ENCODE assay signal across 9 mouse cellular contexts in genomic region chr19:5811771-5812504, GRCm38 (mm10). TPM values are rescaled to one million over a fixed set of nuclear protein-coding genes. Genes with fewer than 3 reads are reported as not detected.
DNase-seq lines count a peak whose midpoint lies in the region; ATAC-seq lines count a peak whose summit lies in the region.
"Had no signal": no experiment of that assay in that cellular context is flagged by ENCODE, and none has a peak within 500 bp of the region (broad histone marks: within the 10 kb centered on the region; RNA-seq: fewer than 3 reads in every experiment).

No protein-coding gene starts in this region.

- H3K9me3 ChIP-seq in embryonic facial prominence, embryonic 14.5 days (ENCODE audit: control insufficient read depth, low read length): no peaks in the 10 kb centered on the region
- no peaks in the 10 kb centered on the region for H3K9me3 ChIP-seq in heart, embryonic 10.5 days
- H3K9me3 ChIP-seq in kidney, embryonic 14.5 days (ENCODE audit: control insufficient read depth, low read length): no peaks in the 10 kb centered on the region
- no peaks in the 10 kb centered on the region for H3K9me3 ChIP-seq in limb, embryonic 12.5 days
- H3K9me3 ChIP-seq in neural tube, embryonic 13.5 days: no peaks in the 10 kb centered on the region

- peak overlapping the region; percentile 88 for H3K27ac ChIP-seq in embryonic facial prominence, embryonic 14.5 days (replicated peaks; ENCODE audit: low read depth, low read length)
- peak overlapping the region; percentile 92 for H3K27ac ChIP-seq in heart, embryonic 10.5 days
- peak overlapping the region; percentile 83 for H3K27ac ChIP-seq in kidney, embryonic 14.5 days (ENCODE audit: low read depth, low read length)
- H3K27ac ChIP-seq in limb, embryonic 12.5 days: peak overlapping the region; percentile 85
- H3K27ac ChIP-seq in neural tube, embryonic 13.5 days (replicated peaks): peak overlapping the region; percentile 94
- H3K27ac ChIP-seq: liver, embryonic 14.5 days had no signal

- H3K9ac ChIP-seq in embryonic facial prominence, embryonic 14.5 days (ENCODE audit: low read depth, low read length): peak overlapping the region; percentile 40; the same call in 1 of the 2 replicates
- no peak overlapping the region for H3K9ac ChIP-seq in kidney, embryonic 14.5 days (ENCODE audit: low read depth, low read length)
- H3K9ac ChIP-seq in limb, embryonic 12.5 days (replicated peaks): no peak overlapping the region
- peak overlapping the region; percentile 53 for H3K9ac ChIP-seq in neural tube, embryonic 13.5 days
- H3K9ac ChIP-seq: liver, embryonic 14.5 days had no signal

- H3K4me1 ChIP-seq in embryonic facial prominence, embryonic 14.5 days (ENCODE audit: control insufficient read depth, insufficient read depth, low read length): peaks cover 37% of the 10 kb centered on the region
- peaks cover 78% of the 10 kb centered on the region for H3K4me1 ChIP-seq in heart, embryonic 10.5 days
- peaks cover 37% of the 10 kb centered on the region for H3K4me1 ChIP-seq in kidney, embryonic 14.5 days (ENCODE audit: control insufficient read depth, insufficient read depth, low read length)
- H3K4me1 ChIP-seq in limb, embryonic 12.5 days (replicated peaks): peaks cover 51% of the 10 kb centered on the region
- peaks cover 48% of the 10 kb centered on the region for H3K4me1 ChIP-seq in neural tube, embryonic 13.5 days (replicated peaks)

- H3K4me2 ChIP-seq in embryonic facial prominence, embryonic 14.5 days (ENCODE audit: low read depth, low read length): peak overlapping the region; percentile 33; the same call in 1 of the 2 replicates
- no peak overlapping the region for H3K4me2 ChIP-seq in kidney, embryonic 14.5 days (replicated peaks; ENCODE audit: low read depth, low read length)
- H3K4me2 ChIP-seq in limb, embryonic 12.5 days: peak overlapping the region; percentile 21; the same call in 1 of the 2 replicates
- peak overlapping the region; percentile 22 for H3K4me2 ChIP-seq in neural tube, embryonic 13.5 days

- H3K36me3 ChIP-seq in embryonic facial prominence, embryonic 14.5 days (ENCODE audit: control insufficient read depth, insufficient read depth, low read length): no peaks in the 10 kb centered on the region
- no peaks in the 10 kb centered on the region for H3K36me3 ChIP-seq in heart, embryonic 10.5 days
- no peaks in the 10 kb centered on the region for H3K36me3 ChIP-seq in kidney, embryonic 14.5 days (ENCODE audit: control insufficient read depth, insufficient read depth, low read length)
- H3K36me3 ChIP-seq in limb, embryonic 12.5 days: no peaks in the 10 kb centered on the region
- no peaks in the 10 kb centered on the region for H3K36me3 ChIP-seq in neural tube, embryonic 13.5 days

- no peak overlapping the region for H3K4me3 ChIP-seq in embryonic facial prominence, embryonic 14.5 days (ENCODE audit: low read depth, low read length)
- peak overlapping the region; percentile 39 for H3K4me3 ChIP-seq in heart, embryonic 10.5 days
- H3K4me3 ChIP-seq in kidney, embryonic 14.5 days (ENCODE audit: low read length): no peak overlapping the region
- no peak overlapping the region for H3K4me3 ChIP-seq in limb, embryonic 12.5 days (replicated peaks)
- H3K4me3 ChIP-seq in neural tube, embryonic 13.5 days: no peak overlapping the region

- peak; percentile 91 for ATAC-seq in embryonic facial prominence, embryonic 14.5 days (ENCODE audit: low read depth)
- ATAC-seq in kidney, embryonic 14.5 days (ENCODE audit: low FRiP score, low TSS enrichment): peak; percentile 69; the same call in 1 of the 2 replicates
- ATAC-seq in limb, embryonic 12.5 days (ENCODE audit: insufficient number of reproducible peaks, insufficient read depth, low FRiP score, low TSS enrichment, low read depth): peak; percentile 67; the same call in 1 of the 2 replicates
- ATAC-seq in neural tube, embryonic 13.5 days (ENCODE audit: low read depth): peak; percentile 95

- H3K27me3 ChIP-seq in embryonic facial prominence, embryonic 14.5 days (replicated peaks; ENCODE audit: control insufficient read depth, insufficient read depth, low read length): no peaks in the 10 kb centered on the region
- no peaks in the 10 kb centered on the region for H3K27me3 ChIP-seq in heart, embryonic 10.5 days (ENCODE audit: insufficient read depth, poor library complexity, severe bottlenecking)
- H3K27me3 ChIP-seq in kidney, embryonic 14.5 days (ENCODE audit: control insufficient read depth, insufficient read depth, low read length): no peaks in the 10 kb centered on the region
- no peaks in the 10 kb centered on the region for H3K27me3 ChIP-seq in limb, embryonic 12.5 days
- H3K27me3 ChIP-seq in neural tube, embryonic 13.5 days: no peaks in the 10 kb centered on the region

- WGBS in embryonic facial prominence, embryonic 14.5 days: 40% methylated on average over 7 of the region's 7 CpGs
- WGBS in heart, embryonic 10.5 days: 29% methylated on average over 7 of the region's 7 CpGs
- WGBS in kidney, embryonic 14.5 days: 47% methylated on average over 7 of the region's 7 CpGs
- WGBS in limb, embryonic 12.5 days: 45% methylated on average over 7 of the region's 7 CpGs
- WGBS in neural tube, embryonic 13.5 days: 36% methylated on average over 7 of the region's 7 CpGs

- DNase-seq in lung, adult 18-20 months: peak; percentile 74 to 82
- DNase-seq in lung, postnatal 14 days: no peak
- DNase-seq in embryonic facial prominence, embryonic 14.5 days (ENCODE audit: low spot score): peak; percentile 96
- peak; percentile 95 for DNase-seq in heart, embryonic 10.5 days (ENCODE audit: low spot score)
- no peak for DNase-seq in spleen, postnatal 10 days (ENCODE audit: low spot score in 2 of 2)

RNA-seq across cellular contexts. Expression of gene Scyl1, which starts 40.7 kb away (rescaled TPM):
- polyA plus RNA-seq in embryonic facial prominence, embryonic 14.5 days (2014; fragmentation: Nextera tagmentation; extraction: Ambion mirVana): 78.3 and 79.8 TPM in 2 replicates
- 74.4 and 75.2 TPM in 2 replicates for polyA plus RNA-seq in heart, embryonic 10.5 days (2016; fragmentation: Nextera tagmentation; extraction: Ambion mirVana)
- polyA plus RNA-seq in kidney, embryonic 14.5 days (2014; fragmentation: Nextera tagmentation; extraction: Ambion mirVana): 54.7 and 73.5 TPM in 2 replicates
- polyA plus RNA-seq in limb, embryonic 12.5 days (2016; fragmentation: Nextera tagmentation; extraction: Ambion mirVana): 74.9 and 78.0 TPM in 2 replicates
- polyA plus RNA-seq in neural tube, embryonic 13.5 days (2015; fragmentation: Nextera tagmentation; extraction: Ambion mirVana): 66.7 and 69.8 TPM in 2 replicates

Comparison
In these comparisons a context has a peak if more than half of its experiments do, and no peak if none do; other contexts are left out.
1. DNase-seq: peak in lung, adult 18-20 months (2 of 2), embryonic facial prominence, embryonic 14.5 days (single experiment) and heart, embryonic 10.5 days (single experiment); none in lung, postnatal 14 days (single experiment) and spleen, postnatal 10 days (0 of 2).
2. H3K9ac ChIP-seq: peak in embryonic facial prominence, embryonic 14.5 days (single experiment) and neural tube, embryonic 13.5 days (single experiment); none in kidney, embryonic 14.5 days (single experiment) and limb, embryonic 12.5 days (single experiment).
3. Peak in every context shown above with its lines, with median percentiles within 50 percentile points of each other: ATAC-seq and H3K27ac ChIP-seq.